Mouse (Mus musculus): ENCODE measurements around the gene Prtn3. TPM values are rescaled to one million over a fixed set of nuclear protein-coding genes. Genes with fewer than 3 reads are reported as not detected.

Gene Prtn3
- polyA plus RNA-seq, 1 experiment from 2014 or later: 11.2 TPM

DNA sequence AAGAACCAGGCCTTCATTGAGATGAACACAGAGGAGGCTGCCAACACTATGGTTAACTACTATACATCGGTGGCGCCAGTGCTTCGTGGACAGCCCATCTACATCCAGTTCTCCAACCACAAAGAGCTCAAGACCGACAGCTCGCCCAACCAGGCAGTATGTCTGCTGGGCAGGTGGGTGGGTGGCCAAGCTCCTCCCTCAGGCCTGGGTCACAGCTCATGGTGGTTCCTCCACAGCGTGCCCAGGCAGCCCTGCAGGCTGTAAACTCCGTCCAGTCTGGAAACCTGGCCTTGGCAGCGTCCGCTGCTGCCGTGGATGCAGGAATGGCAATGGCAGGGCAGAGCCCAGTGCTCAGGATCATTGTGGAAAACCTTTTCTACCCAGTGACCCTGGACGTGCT is 15.2 kb upstream of the Prtn3 start:
- no peak overlapping the region for H3K4me2 ChIP-seq (ENCODE audit: low read length)
- peaks cover 40% of the 10 kb centered on the region for H3K36me3 ChIP-seq (ENCODE audit: control insufficient read depth, insufficient read depth, low read length)
- H3K9me3 ChIP-seq (ENCODE audit: control insufficient read depth, low read length): no peaks in the 10 kb centered on the region
- WGBS: 81% methylated on average over 11 of the region's 11 CpGs
- no peak overlapping the region; the same call in 1 of the 2 replicates for H3K9ac ChIP-seq (ENCODE audit: low read depth, low read length)
- H3K27ac ChIP-seq (ENCODE audit: low read depth, low read length): 0 out of 2 replicates have a peak overlapping the region, but pooled peaks have one; percentile 7
- no peak for ATAC-seq
- no peaks in the 10 kb centered on the region for H3K27me3 ChIP-seq (replicated peaks; ENCODE audit: control insufficient read depth, insufficient read depth, low read length)
- H3K4me3 ChIP-seq (ENCODE audit: low read length): no peak overlapping the region
- peaks cover 45% of the 10 kb centered on the region for H3K4me1 ChIP-seq (ENCODE audit: control insufficient read depth, insufficient read depth, low read depth, low read length)

DNA sequence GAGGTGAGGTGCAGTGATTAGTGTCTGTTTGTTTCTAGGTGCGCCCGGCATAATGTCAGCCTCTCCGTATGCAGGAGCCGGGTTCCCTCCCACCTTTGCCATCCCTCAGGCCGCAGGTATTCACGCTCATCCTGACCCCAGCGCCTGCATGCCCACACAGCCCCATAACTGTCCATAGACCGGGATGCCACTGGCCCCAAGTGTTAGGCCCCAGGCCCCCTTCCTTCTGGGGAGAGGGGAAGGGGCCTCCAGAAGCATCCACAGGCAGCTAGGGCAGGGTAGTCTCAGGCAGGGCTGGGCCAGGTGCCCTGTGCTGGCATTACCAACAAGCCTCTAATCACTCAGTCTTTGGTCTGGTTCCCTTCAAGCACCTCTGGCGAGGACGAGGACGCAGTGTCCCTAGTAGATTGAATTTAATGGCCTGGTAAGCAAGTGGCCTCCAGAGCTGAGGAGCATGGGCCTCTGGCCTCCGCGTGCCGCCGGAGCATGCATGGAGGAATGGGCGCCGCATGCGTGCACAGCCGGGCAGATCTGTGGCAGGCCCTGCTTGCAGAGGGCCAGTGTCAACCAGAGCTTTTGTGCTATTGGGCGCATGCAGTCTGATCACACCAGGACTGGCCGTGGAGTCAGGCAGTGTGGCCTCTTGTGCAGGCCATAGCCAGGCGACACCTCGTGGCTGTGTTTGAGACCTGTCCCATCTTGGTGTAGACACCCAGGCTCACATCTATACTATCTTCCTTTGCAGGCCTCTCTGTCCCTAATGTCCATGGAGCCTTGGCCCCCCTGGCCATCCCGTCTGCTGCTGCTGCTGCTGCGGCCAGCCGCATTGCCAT is 14.0 kb upstream of the Prtn3 start:
- Histone ChIP-seq H3K9me3 (ENCODE audit: control insufficient read depth, low read length) (no peaks in the 10 kb centered on the region), H3K27me3 (replicated peaks; ENCODE audit: control insufficient read depth, insufficient read depth, low read length) (no peaks in the 10 kb centered on the region), H3K9ac (ENCODE audit: low read depth, low read length) (no peak overlapping the region; the same call in 1 of the 2 replicates), H3K4me1 (ENCODE audit: control insufficient read depth, insufficient read depth, low read depth, low read length) (peaks cover 45% of the 10 kb centered on the region), H3K4me3 (ENCODE audit: low read length) (no peak overlapping the region), H3K36me3 (ENCODE audit: control insufficient read depth, insufficient read depth, low read length) (peaks cover 41% of the 10 kb centered on the region), H3K4me2 (ENCODE audit: low read length) (no peak overlapping the region), H3K27ac (ENCODE audit: low read depth, low read length) (no peak overlapping the region)
- ATAC-seq: no peak
- 93% methylated on average over 26 of the region's 26 CpGs for WGBS

DNA sequence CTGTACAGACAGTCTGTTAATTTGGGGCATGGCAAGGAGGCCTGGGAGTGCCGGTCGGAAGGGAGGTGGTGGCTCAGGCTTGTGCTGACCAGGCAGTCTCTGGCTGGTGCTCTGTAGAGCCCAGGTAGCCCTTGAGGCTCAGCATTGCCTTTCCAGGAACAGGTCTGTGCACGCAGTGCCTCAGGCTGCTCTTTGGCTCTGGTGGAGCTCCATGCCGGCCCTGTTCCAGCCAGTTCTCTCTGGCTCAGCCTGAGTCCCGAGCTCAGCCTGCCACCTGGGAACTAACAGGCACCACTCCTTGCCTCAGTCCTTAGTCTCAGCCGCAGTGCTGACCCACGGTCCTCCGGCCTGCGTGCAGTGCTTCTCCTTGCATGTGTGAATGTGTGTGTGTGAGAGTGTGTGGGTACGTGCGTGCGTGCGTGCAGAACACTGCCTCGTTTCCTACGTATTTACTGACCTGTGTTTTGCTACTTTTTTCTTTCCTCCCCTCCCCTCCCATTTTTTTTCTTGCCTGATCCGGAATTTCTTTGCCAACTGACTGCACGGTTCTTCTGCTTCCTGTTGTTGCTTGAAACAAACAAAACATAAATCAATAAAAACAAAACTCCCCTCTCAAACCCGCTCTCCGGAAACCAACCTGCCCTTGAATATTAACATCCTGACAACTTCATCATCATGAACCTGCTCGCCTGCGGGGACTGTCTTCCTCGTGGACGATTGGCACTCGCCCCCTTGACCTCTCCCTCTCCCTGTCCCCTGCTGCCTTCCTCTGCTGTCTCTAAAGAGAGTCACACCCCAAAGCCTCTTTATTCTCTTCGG is 12.8 kb upstream of the Prtn3 start:
- H3K4me1 ChIP-seq (ENCODE audit: control insufficient read depth, insufficient read depth, low read depth, low read length): peaks cover 35% of the 10 kb centered on the region
- no peak overlapping the region for H3K27ac ChIP-seq (ENCODE audit: low read depth, low read length)
- no peak overlapping the region for H3K4me3 ChIP-seq (ENCODE audit: low read length)
- H3K36me3 ChIP-seq (ENCODE audit: control insufficient read depth, insufficient read depth, low read length): peaks cover 52% of the 10 kb centered on the region
- H3K9ac ChIP-seq (ENCODE audit: low read depth, low read length): no peak overlapping the region
- no peak overlapping the region for H3K4me2 ChIP-seq (ENCODE audit: low read length)
- ATAC-seq: no peak
- H3K27me3 ChIP-seq (replicated peaks; ENCODE audit: control insufficient read depth, insufficient read depth, low read length): no peaks in the 10 kb centered on the region
- no peaks in the 10 kb centered on the region for H3K9me3 ChIP-seq (ENCODE audit: control insufficient read depth, low read length)
- WGBS: 71% methylated on average over 25 of the region's 25 CpGs

DNA sequence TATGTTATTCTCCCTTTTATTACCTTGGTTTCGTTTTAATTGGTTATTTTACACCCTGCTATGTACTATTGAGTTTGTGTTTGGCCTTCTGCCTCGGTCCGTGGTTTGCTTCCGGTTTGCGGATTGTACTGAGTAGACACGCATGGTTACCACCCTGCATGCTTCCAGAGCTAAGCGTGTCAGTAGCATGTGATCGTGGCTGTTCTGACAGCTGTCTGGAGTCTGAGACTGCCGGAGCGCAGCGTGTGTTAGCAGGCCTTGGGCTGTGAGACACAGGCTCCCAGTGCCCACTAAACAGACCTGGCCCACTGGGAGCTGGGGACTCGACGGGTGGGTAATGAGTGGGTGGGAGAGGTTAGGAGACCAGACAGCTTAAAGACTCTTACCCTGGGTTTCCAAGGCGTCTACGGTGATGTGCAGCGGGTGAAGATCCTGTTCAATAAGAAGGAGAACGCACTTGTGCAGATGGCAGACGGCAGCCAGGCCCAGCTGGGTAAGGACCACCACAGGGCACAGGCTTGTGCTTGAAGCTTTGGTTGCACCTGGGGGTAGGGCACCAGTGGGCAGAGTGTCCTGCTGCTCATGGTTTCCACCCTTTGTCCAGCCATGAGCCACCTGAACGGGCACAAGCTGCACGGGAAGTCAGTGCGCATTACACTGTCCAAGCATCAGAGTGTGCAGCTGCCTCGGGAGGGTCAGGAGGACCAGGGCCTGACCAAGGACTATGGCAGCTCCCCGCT is 12.1 kb upstream of the Prtn3 start:
- Histone ChIP-seq H3K9me3 (ENCODE audit: control insufficient read depth, low read length) (no peaks in the 10 kb centered on the region), H3K9ac (ENCODE audit: low read depth, low read length) (no peak overlapping the region; the same call in 1 of the 2 replicates), H3K4me3 (ENCODE audit: low read length) (no peak overlapping the region), H3K27me3 (replicated peaks; ENCODE audit: control insufficient read depth, insufficient read depth, low read length) (no peaks in the 10 kb centered on the region), H3K27ac (ENCODE audit: low read depth, low read length) (no peak overlapping the region; the same call in 1 of the 2 replicates), H3K36me3 (ENCODE audit: control insufficient read depth, insufficient read depth, low read length) (peaks cover 56% of the 10 kb centered on the region), H3K4me1 (ENCODE audit: control insufficient read depth, insufficient read depth, low read depth, low read length) (peaks cover 27% of the 10 kb centered on the region), H3K4me2 (ENCODE audit: low read length) (no peak overlapping the region)
- no peak for ATAC-seq
- 72% methylated on average over 23 of the region's 23 CpGs for WGBS

DNA sequence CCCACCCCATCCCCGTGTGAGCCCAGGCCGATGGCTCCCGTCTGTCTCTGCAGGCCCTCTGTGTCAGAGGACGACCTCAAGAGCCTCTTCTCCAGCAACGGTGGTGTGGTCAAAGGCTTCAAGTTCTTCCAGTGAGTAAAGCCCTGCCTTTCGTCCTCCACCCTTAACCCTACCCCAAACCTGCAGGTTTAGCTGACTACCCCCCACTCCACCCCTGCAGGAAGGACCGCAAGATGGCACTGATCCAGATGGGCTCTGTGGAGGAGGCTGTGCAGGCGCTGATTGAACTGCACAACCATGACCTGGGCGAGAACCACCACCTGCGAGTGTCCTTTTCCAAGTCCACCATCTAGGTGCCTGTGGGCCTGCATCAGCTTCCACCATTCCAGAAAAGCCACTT is 11.4 kb upstream of the Prtn3 start:
- Histone ChIP-seq H3K9ac (ENCODE audit: low read depth, low read length) (no peak overlapping the region), H3K4me1 (ENCODE audit: control insufficient read depth, insufficient read depth, low read depth, low read length) (peaks cover 20% of the 10 kb centered on the region), H3K36me3 (ENCODE audit: control insufficient read depth, insufficient read depth, low read length) (peaks cover 56% of the 10 kb centered on the region), H3K27me3 (replicated peaks; ENCODE audit: control insufficient read depth, insufficient read depth, low read length) (no peaks in the 10 kb centered on the region), H3K4me3 (ENCODE audit: low read length) (no peak overlapping the region), H3K27ac (ENCODE audit: low read depth, low read length) (no peak overlapping the region; the same call in 1 of the 2 replicates), H3K4me2 (ENCODE audit: low read length) (no peak overlapping the region), H3K9me3 (ENCODE audit: control insufficient read depth, low read length) (no peaks in the 10 kb centered on the region)
- 73% methylated on average over 10 of the region's 10 CpGs for WGBS
- no peak for ATAC-seq

DNA sequence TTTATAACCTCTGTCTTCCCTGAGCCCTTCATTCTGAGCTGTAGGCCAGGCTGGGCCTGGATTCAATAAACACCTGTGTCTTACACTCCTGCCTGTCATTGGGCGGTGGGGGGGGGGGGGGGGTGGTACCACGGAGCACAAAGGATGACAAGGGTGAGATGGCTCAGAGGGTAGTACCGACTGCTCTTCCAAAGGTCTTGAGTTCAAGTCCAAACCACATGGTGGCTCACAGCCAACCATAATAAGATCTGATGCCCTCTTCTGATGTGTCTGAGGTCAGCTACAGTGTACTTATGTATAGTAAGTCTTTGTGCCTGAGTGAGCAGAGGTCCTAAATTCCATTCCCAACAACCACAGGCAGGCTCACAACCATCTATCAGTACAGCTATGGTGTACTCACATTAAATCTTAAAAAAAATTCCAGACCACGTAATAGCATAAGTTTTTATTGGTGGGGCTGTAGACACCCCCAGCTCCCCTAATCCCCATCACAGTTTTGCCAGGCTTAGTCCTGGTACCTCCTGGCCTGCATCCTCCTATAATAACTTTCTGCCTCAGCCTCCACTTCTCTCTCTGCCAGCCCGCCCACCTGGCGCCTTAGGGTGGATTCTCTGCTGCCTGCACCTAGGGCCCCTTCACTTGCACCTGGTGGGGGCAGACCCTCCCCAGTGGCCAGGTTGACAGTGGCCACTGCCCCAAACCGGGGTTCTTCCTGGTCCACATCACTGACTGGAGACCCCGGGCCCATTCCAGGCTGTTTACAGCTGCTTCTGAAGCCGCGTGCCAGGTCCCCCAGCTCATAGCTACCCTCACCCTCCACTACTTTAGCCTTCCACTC is 9.7 kb upstream of the Prtn3 start:
- H3K27me3 ChIP-seq (replicated peaks; ENCODE audit: control insufficient read depth, insufficient read depth, low read length): no peaks in the 10 kb centered on the region
- no peaks in the 10 kb centered on the region for H3K9me3 ChIP-seq (ENCODE audit: control insufficient read depth, low read length)
- peaks cover 52% of the 10 kb centered on the region for H3K36me3 ChIP-seq (ENCODE audit: control insufficient read depth, insufficient read depth, low read length)
- WGBS: 58% methylated on average over 10 of the region's 10 CpGs
- H3K9ac ChIP-seq (ENCODE audit: low read depth, low read length): 0 out of 2 replicates have a peak overlapping the region, but pooled peaks have one; percentile 5
- no peak overlapping the region for H3K4me3 ChIP-seq (ENCODE audit: low read length)
- H3K4me2 ChIP-seq (ENCODE audit: low read length): no peak overlapping the region
- peaks cover 11% of the 10 kb centered on the region for H3K4me1 ChIP-seq (ENCODE audit: control insufficient read depth, insufficient read depth, low read depth, low read length)
- H3K27ac ChIP-seq (ENCODE audit: low read depth, low read length): no peak overlapping the region
- peak; percentile 0; the same call in 1 of the 2 replicates for ATAC-seq

DNA sequence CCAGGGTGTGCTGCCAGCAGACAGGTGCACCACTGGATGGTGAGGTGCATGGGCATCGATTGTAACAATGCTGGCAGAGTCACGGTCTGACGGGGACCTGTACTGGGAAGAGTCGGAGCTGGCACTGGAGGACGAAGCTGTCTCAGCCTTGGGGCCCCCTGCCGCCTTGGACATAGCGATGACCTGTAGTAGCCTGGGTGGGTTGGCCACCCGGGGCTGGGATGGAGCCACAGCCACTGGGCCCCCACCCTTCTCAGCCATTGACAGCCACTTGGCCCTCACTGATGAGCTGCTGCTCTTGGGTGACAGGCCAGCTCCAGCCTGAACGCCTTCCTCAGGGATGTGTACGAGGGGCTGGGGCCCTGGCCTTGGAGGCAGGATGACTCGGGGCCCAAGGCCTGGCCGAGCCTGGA is 9.1 kb upstream of the Prtn3 start:
- H3K4me1 ChIP-seq (ENCODE audit: control insufficient read depth, insufficient read depth, low read depth, low read length): peaks cover 11% of the 10 kb centered on the region
- WGBS: 63% methylated on average over 12 of the region's 12 CpGs
- peaks cover 45% of the 10 kb centered on the region for H3K36me3 ChIP-seq (ENCODE audit: control insufficient read depth, insufficient read depth, low read length)
- no peaks in the 10 kb centered on the region for H3K9me3 ChIP-seq (ENCODE audit: control insufficient read depth, low read length)
- ATAC-seq: peak; percentile 31; the same call in 1 of the 2 replicates
- H3K9ac ChIP-seq (ENCODE audit: low read depth, low read length): peak overlapping the region; percentile 5; the same call in 1 of the 2 replicates
- no peak overlapping the region for H3K4me3 ChIP-seq (ENCODE audit: low read length)
- no peaks in the 10 kb centered on the region for H3K27me3 ChIP-seq (replicated peaks; ENCODE audit: control insufficient read depth, insufficient read depth, low read length)
- no peak overlapping the region for H3K4me2 ChIP-seq (ENCODE audit: low read length)
- no peak overlapping the region for H3K27ac ChIP-seq (ENCODE audit: low read depth, low read length)

DNA sequence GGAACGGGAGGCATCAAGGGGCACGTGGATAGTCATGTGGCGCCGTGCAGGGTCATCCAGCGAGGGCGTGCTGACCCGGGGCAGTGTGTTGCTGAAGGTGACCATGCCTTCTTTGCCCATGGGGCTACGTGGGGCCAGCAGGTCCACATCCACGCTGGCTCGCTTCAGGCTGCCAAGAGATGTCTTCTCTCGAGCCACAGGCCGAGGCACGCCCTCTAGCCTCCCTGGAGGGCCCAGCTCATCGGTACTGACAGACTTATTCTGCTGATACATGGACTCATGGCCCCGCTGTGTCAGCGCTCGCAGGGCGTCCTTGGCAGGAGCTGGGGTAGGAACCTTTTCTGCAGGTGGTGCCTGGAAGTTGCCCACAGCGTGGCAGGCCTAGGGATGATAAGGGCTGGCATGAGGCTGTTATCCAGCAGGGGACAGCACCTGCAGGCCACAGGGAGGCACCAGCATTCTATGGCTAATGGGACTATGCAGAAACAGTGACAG is 8.4 kb upstream of the Prtn3 start:
- Histone ChIP-seq H3K36me3 (ENCODE audit: control insufficient read depth, insufficient read depth, low read length) (peaks cover 39% of the 10 kb centered on the region), H3K27ac (ENCODE audit: low read depth, low read length) (no peak overlapping the region), H3K4me2 (ENCODE audit: low read length) (no peak overlapping the region), H3K27me3 (replicated peaks; ENCODE audit: control insufficient read depth, insufficient read depth, low read length) (no peaks in the 10 kb centered on the region), H3K4me1 (ENCODE audit: control insufficient read depth, insufficient read depth, low read depth, low read length) (peaks cover 11% of the 10 kb centered on the region), H3K9me3 (ENCODE audit: control insufficient read depth, low read length) (no peaks in the 10 kb centered on the region), H3K9ac (ENCODE audit: low read depth, low read length) (no peak overlapping the region), H3K4me3 (ENCODE audit: low read length) (no peak overlapping the region)
- 60% methylated on average over 19 of the region's 19 CpGs for WGBS
- ATAC-seq: no peak; the same call in 1 of the 2 replicates
